Mouse (Mus musculus) stomach, embryonic 16.5 days (tissue): Measurements from ENCODE around the gene Gm42669. TPM values are rescaled to one million over a fixed set of nuclear protein-coding genes. Genes with fewer than 3 reads are reported as not detected.

Experiments used
- ATAC-seq: fragments of 200-750 bp; cut with Nextera tagmentation; 2 replicates; pipeline ENCODE4 v1.8.0; 2017; ENCODE audit warnings: moderate number of reproducible peaks, moderate TSS enrichment; ENCODE audit not compliant: insufficient read depth, low FRiP score
- H3K27ac ChIP-seq: fragments of 300-500 bp; sonication (generic); 2 replicates; pipeline ENCODE4 v1.5.1; 2014; ENCODE audit warnings: low read length
- H3K27me3 ChIP-seq: fragments of 300-500 bp; sonication (generic); 2 replicates; pipeline ENCODE4 v1.6.1; 2014; ENCODE audit warnings: low read length, control low read depth, mixed read lengths; ENCODE audit not compliant: control insufficient read depth, insufficient read depth
- H3K36me3 ChIP-seq: fragments of 300-500 bp; sonication (generic); 2 replicates; pipeline ENCODE4 v1.6.1; 2014; ENCODE audit warnings: low read length; ENCODE audit not compliant: control insufficient read depth, insufficient read depth
- H3K4me1 ChIP-seq: fragments of 300-500 bp; sonication (generic); 2 replicates; pipeline ENCODE4 v1.6.1; 2014; ENCODE audit warnings: low read length, control low read depth, mixed read lengths; ENCODE audit not compliant: control insufficient read depth, insufficient read depth
- H3K4me2 ChIP-seq: fragments of 300-500 bp; sonication (generic); 2 replicates; pipeline ENCODE4 v1.6.1; 2014; ENCODE audit warnings: low read depth, low read length, mixed read lengths
- H3K4me3 ChIP-seq: fragments of 300-500 bp; sonication (generic); replicated peaks from 2 replicates; pipeline ENCODE4 v1.5.1; 2014; ENCODE audit warnings: mild to moderate bottlenecking, low read length
- H3K9ac ChIP-seq: fragments of 300-500 bp; sonication (generic); 2 replicates; pipeline ENCODE4 v1.6.1; 2014; ENCODE audit warnings: low read length
- H3K9me3 ChIP-seq: fragments of 300-500 bp; sonication (generic); replicated peaks from 2 replicates; pipeline ENCODE4 v1.6.1; 2016; ENCODE audit warnings: low read length, control low read depth; ENCODE audit not compliant: control insufficient read depth
- WGBS: fragments of 180-500 bp; shearing (Covaris S2); extraction: QIAGEN DNeasy Blood & Tissue Kit; methylation state at CpG from one replicate; pipeline ENCODE4 v1.1.7; 2014; 5-methylcytosine and 5-hydroxymethylcytosine counted together
- polyA plus RNA-seq: library from polyadenylated mRNA; unstranded; fragments of >200 nt; fragmentation: Nextera tagmentation; extraction: Ambion mirVana; gene quantifications from 2 replicates; pipeline ENCODE4 v1.2.1, GENCODE M21; 2015

Gene Gm42669
- polyA plus RNA-seq: 0.20 and 0.46 TPM in 2 replicates

DNA sequence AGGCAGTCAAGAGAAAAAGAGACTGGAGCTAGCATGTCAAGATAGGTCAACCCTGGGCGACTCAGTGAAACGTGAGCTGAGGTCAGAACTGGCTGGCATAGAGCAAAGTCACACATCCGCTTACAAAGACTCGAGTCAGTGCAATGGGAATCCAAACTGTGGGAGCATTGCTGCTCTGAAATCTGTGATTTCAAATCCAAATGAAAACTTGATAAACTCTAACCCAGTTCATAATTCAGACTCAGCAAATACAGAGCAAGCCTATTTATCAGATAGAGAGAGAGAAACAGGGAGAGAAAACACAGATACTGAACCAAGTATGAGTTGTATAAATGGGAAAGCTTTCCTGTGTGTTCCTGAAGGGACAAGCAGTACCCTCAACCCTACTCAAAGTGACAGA is at the start of gene Gm42669:
Gm42669 (plus strand) TSS at position 301 of the 400 bp plus-strand sequence.
- WGBS: 74% methylated on average over 4 of the region's 4 CpGs
- Histone ChIP-seq H3K9me3 (no peaks in the 10 kb centered on the region), H3K36me3 (no peaks in the 10 kb centered on the region), H3K27ac (no peak within 1 kb of the TSS), H3K9ac (no peak within 1 kb of the TSS), H3K4me3 (no peak within 1 kb of the TSS), H3K27me3 (no peaks in the 10 kb centered on the region), H3K4me2 (no peak within 1 kb of the TSS), H3K4me1 (no peaks in the 10 kb centered on the region)
- ATAC-seq: no peak

GRCm38 (mm10) chr5:107462147-107463076 is 45.0 kb upstream of the Gm42669 start:
- H3K9me3 ChIP-seq: no peaks in the 10 kb centered on the region
- 91% methylated on average over 4 of the region's 4 CpGs for WGBS
- H3K36me3 ChIP-seq: no peaks in the 10 kb centered on the region
- H3K9ac ChIP-seq: no peak overlapping the region
- H3K4me3 ChIP-seq: no peak overlapping the region
- H3K27me3 ChIP-seq: no peaks in the 10 kb centered on the region
- no peak overlapping the region for H3K4me2 ChIP-seq
- ATAC-seq: no peak
- H3K27ac ChIP-seq: no peak overlapping the region
- H3K4me1 ChIP-seq: no peaks in the 10 kb centered on the region

DNA sequence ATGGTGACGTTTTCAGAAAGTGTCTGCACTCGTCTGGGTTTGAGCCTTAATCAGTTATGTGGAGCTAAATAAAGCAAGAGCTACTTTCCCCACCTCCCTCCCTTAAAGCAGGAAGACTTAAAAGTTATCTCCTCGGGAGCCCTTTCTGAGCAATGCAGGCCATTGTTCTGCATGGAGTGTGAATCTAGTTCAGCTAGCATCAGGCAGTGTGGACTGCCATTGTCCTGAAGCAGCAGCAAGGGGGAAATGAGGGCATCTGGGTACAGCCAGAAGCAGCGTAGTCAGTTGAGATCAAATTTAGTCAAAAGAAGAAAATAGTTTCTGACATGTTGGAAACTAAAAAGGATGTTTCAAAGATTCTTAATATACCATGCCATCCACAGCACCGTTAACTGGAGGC is 40.9 kb upstream of the Gm42669 start:
- no peak overlapping the region for H3K9ac ChIP-seq
- no peaks in the 10 kb centered on the region for H3K9me3 ChIP-seq
- no peaks in the 10 kb centered on the region for H3K36me3 ChIP-seq
- no peak for ATAC-seq
- no peaks in the 10 kb centered on the region for H3K27me3 ChIP-seq
- no peak overlapping the region for H3K27ac ChIP-seq
- WGBS: 58% methylated on average over 5 of the region's 5 CpGs
- no peak overlapping the region for H3K4me2 ChIP-seq
- H3K4me3 ChIP-seq: no peak overlapping the region
- H3K4me1 ChIP-seq: no peaks in the 10 kb centered on the region

DNA sequence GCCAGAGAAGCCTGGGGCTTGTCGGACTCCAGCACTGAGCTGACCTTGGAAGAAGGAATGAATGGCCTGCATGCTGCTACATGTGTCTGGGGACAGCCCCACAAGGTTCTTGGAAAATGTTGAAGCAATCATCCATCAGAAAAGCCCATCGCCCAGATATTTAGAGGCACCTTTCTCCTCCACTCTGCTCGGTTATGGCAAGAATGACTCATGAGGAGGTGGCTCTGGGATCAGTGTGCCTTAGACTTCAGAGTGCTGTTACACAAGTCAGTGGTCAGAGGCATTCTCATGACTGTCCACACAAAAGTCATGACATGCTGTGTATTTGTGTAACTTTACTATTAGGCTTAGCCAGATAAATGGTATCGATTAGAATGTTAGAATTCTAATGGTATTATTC is 40.3 kb upstream of the Gm42669 start:
- no peak overlapping the region for H3K4me3 ChIP-seq
- no peaks in the 10 kb centered on the region for H3K27me3 ChIP-seq
- ATAC-seq: no peak
- H3K9me3 ChIP-seq: no peaks in the 10 kb centered on the region
- H3K4me1 ChIP-seq: no peaks in the 10 kb centered on the region
- H3K27ac ChIP-seq: no peak overlapping the region
- 80% methylated on average over 4 of the region's 4 CpGs for WGBS
- no peaks in the 10 kb centered on the region for H3K36me3 ChIP-seq
- no peak overlapping the region for H3K9ac ChIP-seq
- no peak overlapping the region for H3K4me2 ChIP-seq

DNA sequence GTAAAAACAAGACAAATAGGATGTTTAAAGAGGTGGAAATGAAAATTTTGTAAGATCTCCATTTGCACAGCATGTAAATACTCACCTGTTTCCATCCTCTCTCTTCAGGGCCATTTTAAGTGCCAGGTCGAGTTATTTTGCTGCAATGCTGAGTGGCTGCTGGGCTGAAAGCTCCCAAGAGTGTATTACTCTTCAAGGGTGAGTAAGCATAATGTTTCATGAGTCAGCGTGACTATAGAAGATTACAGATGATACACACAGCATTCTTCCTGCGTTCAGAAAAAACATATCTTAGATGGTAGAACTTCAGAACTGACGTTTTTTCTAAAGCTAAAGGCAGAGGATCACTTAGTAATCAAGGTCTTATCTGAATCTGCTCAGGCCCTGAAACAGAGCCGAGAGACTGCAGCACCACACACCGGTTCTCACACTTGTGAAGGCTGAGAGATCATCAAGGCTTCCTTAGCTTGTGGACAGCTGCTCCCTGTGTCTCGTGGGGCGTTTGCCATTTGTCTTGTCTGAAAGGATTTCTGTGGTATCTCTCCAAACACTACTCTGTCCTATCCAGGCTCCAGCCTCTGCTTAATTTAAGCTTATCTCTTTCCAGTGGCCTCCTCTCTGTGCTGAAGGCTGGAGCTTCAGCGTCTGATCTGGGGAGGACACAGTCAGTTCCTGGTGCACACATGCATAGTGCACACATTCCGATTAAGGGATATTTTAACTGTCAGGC is 36.7 kb upstream of the Gm42669 start:
- no peak overlapping the region for H3K4me2 ChIP-seq
- no peak for ATAC-seq
- H3K4me3 ChIP-seq: no peak overlapping the region
- H3K9ac ChIP-seq: no peak overlapping the region
- H3K27ac ChIP-seq: no peak overlapping the region
- no peaks in the 10 kb centered on the region for H3K4me1 ChIP-seq
- 67% methylated on average over 10 of the region's 10 CpGs for WGBS
- H3K9me3 ChIP-seq: no peaks in the 10 kb centered on the region
- no peaks in the 10 kb centered on the region for H3K27me3 ChIP-seq
- no peaks in the 10 kb centered on the region for H3K36me3 ChIP-seq

- no peak for ATAC-seq
- no peaks in the 10 kb centered on the region for H3K27me3 ChIP-seq
- no peak overlapping the region for H3K9ac ChIP-seq
- H3K4me3 ChIP-seq: no peak overlapping the region
- 83% methylated on average over 2 of the region's 2 CpGs for WGBS
- H3K4me1 ChIP-seq: no peaks in the 10 kb centered on the region
- no peak overlapping the region for H3K4me2 ChIP-seq
- no peak overlapping the region for H3K27ac ChIP-seq
- H3K36me3 ChIP-seq: no peaks in the 10 kb centered on the region
- H3K9me3 ChIP-seq: no peaks in the 10 kb centered on the region
Measured at GRCm38 (mm10) chr5:107480194-107480593, 27.2 kb upstream of the Gm42669 start.

DNA sequence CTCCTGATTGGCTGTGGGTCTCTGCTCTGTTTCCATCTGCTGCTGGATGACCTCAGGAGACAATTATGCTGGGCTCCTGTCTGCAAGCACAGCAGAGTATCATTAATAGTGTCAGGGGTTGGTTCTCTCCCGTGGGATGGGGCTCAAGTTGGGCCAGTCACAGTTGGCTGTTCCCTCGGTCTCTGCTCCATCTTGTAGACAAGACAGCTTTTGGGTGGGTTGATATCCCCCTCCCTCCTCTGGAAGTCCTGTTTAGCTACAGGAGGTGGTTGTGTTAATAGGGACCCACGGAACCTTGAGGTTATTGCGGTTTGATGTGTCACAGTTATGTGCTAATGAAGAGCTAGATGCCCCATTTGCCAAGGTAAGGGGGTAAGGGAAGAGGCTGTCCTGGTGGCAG is 18.4 kb upstream of the Gm42669 start:
- H3K4me1 ChIP-seq: no peaks in the 10 kb centered on the region
- H3K27ac ChIP-seq: no peak overlapping the region
- no peaks in the 10 kb centered on the region; the same call in 1 of the 2 replicates for H3K36me3 ChIP-seq
- no peak overlapping the region for H3K4me2 ChIP-seq
- no peak for ATAC-seq
- no peak overlapping the region for H3K9ac ChIP-seq
- 61% methylated on average over 4 of the region's 4 CpGs for WGBS
- H3K9me3 ChIP-seq: no peaks in the 10 kb centered on the region
- H3K4me3 ChIP-seq: no peak overlapping the region
- no peaks in the 10 kb centered on the region for H3K27me3 ChIP-seq

GRCm38 (mm10) chr5:107491036-107491435 is 16.4 kb upstream of the Gm42669 start:
- H3K9ac ChIP-seq: no peak overlapping the region
- WGBS: 68% methylated on average over 9 of the region's 9 CpGs
- no peak for ATAC-seq

DNA sequence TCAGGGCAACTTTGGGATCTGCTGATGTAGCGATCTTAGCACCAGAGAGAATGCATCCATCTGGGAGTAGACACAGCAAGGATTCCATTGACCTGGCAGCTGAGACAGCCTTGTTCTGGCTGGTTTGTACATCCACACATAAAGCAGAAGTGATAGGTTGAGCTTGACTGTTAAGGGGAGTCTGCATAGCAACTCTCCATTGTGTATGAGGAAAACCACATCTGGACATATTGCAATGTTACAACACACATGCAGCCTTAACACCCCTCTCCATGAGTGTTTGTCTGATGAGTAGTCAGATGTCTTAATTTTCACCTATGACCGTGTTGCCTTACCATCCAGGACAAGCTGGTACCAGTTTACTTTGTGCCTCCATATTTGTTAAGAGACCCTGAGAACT is 14.9 kb upstream of the Gm42669 start:
- no peak overlapping the region for H3K4me2 ChIP-seq
- H3K27me3 ChIP-seq: no peaks in the 10 kb centered on the region
- H3K27ac ChIP-seq: no peak overlapping the region
- no peaks in the 10 kb centered on the region for H3K9me3 ChIP-seq
- ATAC-seq: no peak
- WGBS: 88% methylated on average over 2 of the region's 2 CpGs
- H3K4me3 ChIP-seq: no peak overlapping the region
- H3K4me1 ChIP-seq: no peaks in the 10 kb centered on the region
- no peaks in the 10 kb centered on the region; the same call in 1 of the 2 replicates for H3K36me3 ChIP-seq
- H3K9ac ChIP-seq: no peak overlapping the region

More at GRCm38 (mm10) chr5:107491036-107491435, 16.4 kb upstream of the Gm42669 start:
- Histone ChIP-seq H3K4me1 (no peaks in the 10 kb centered on the region), H3K4me2 (no peak overlapping the region), H3K4me3 (no peak overlapping the region), H3K36me3 (no peaks in the 10 kb centered on the region; the same call in 1 of the 2 replicates), H3K27ac (no peak overlapping the region), H3K9me3 (no peaks in the 10 kb centered on the region), H3K27me3 (no peaks in the 10 kb centered on the region)
